Mouse (Mus musculus): Measurements from ENCODE around the gene Rcn3.

The Rcn3 gene

DNA sequence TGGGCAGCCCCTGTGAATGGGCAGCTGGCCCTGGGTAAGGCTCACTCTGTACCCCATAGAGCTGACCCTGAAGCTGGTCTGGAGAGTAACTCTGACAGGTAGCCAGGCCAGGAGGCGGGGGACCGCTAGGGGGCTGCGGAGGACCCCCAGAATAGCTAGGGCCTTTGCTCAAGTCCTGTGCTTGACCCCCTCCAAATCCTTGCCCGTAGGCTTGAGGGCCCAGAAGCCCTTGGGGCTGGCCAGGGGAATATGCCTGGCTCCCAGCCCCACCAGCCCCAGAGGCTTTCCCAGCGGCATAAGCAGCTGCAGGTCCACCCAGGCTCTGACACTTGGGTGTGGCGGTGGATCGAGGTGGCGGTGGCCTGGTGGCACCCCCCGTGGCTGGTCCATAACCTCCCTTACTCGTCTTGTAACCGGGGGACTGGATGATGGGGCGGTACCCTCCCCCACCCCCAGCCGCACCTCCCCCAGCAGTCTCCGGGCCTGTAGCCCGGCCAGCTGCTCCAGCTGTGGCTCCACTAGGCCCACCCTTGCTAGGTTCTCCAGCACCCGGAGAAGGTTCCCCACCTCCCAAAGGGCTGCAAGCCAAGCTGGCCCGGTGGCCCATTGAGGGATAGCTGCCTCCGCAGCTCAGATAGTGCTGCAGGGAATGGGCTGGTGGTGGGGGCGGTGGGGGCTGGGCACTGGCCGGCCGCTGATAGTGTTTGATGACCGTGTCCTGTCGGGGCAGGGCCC, 42.9 kb downstream of the Rcn3 start:
- DNase-seq (ENCODE audit: low spot score in 2 of 2) = no peak

DNA sequence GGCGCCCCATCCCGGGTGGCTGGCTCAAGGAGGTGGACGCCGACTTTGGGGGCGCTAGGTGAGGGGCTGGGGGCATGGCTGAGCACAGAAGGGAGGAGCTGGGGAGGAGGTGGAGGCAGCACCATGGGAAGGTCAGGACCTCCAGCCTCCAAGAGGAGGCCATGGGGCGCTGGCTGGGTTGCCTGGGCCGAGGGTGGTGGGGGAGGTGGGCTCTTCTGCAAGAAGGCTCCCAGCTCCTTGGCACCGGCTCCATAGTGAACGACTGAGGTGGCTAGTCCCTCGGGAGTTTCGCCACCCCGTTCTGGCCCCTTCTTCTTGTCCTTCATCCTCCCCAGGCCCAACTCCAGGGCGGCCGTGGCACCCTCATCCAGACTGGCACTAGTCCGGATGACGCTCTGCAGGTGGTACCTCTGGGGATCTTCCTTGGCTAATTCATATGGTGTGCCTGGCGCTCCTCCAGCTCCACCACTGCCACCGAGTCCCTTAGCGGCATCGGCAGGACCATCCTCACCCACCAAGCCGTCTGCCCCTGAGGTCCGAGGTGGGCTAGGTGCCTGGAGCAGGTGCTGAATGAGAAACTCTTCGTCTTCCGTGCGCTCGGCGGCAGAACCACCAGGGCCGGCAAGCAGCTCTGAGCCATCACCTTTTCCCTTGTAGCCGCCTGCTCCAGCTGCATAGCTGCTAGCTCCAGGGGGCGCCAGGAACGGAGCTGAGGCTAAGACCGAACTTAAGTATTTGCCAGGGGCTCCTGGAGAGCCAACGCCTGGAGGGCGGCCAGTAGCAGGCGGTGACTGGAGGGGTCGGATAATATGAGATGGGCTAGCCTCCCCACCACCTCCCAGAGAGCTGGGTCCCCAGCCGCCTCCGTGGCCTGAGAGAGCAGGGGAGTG, 43.8 kb downstream of the Rcn3 start:
- DNase-seq (ENCODE audit: low spot score in 2 of 2) = no peak

DNA sequence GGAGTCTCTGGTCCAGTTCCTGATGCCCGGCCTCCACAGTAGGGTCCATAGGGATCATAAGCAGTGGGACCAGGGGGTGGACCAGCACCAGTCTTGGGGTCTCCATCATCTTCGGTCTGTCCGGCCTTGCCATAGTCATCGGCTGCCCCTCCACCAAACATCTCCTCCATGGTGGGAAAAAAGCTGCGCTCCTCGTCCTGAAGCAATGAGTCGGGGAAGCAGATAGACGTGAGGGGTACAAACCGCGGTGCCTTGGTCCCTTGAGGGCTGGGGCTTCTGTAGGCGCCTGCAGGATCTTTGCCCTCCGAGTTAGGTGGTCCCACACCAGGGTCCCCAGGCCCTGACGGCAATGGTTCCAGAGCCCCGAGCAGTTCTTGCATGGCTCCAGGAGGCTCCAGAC, 44.5 kb downstream of the Rcn3 start:
- DNase-seq (ENCODE audit: low spot score in 2 of 2) = no peak

DNA sequence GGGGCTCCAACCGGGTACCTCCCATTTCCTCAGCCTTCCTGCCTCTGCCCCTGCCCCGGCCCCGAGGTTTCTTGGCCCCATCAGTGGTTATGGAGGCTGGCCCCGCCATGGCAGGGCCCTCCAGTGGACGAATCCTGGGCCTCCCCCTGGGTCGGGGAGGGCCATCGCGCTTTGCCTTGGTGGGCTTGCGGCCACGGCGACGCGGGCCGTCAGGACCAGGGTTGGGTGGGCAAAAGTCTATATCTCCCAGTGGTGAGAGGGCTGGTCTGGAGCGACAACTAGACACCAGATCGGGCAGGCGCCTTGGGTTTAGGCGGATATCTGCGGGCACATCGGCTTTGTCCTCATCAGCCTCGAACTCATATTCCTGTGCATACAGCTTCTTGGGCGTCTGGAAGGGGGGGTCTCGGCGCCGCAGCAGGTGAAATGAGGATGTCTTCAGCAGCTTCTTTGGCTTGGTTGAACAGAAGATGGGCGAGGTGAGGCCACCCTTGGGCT, 45.1 kb downstream of the Rcn3 start:
- no peak for DNase-seq (ENCODE audit: low spot score in 2 of 2)

DNA sequence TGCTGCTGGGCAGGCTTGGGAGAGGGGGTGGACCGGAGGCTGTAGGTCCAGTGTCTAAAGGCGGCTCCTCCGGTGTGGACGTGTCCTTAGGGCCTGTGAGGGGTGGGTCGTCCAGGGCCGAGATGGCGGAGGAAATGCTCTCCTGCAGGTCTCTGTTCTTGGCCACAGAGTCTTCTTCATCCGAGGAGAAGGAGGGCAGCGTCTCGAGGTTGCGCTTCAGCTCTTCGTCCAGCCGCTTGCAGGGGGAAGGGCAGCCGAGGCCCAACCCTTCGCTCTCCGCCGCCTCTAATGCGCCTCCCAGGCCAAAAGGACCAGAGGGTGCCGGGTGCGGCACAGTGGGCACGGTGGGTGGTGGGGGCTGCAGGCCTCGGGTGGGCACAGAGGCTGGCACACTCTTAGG, 46.3 kb downstream of the Rcn3 start:
- no peak for DNase-seq (ENCODE audit: low spot score in 2 of 2)

DNA sequence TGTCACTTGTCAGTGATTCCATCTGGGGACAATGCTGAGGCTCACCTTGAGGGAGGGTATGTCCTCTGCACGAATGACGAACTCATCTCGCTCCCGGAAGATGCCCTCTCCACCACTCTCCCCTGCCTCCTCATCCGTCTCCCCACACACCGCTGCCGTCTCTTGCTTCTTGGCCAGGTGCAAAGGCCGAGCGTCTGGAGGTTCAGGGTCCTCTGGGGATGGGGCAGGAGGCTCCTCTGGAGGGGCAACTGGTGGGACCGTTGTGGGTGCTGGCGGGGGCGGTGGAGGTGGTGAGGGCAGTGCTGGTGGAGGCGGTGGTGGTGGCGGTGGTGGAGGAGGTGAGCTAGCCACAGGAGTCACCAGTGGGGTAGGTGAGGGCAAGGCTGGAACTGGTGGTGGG, 48.7 kb downstream of the Rcn3 start:
- DNase-seq (ENCODE audit: low spot score in 2 of 2) = no peak

DNA sequence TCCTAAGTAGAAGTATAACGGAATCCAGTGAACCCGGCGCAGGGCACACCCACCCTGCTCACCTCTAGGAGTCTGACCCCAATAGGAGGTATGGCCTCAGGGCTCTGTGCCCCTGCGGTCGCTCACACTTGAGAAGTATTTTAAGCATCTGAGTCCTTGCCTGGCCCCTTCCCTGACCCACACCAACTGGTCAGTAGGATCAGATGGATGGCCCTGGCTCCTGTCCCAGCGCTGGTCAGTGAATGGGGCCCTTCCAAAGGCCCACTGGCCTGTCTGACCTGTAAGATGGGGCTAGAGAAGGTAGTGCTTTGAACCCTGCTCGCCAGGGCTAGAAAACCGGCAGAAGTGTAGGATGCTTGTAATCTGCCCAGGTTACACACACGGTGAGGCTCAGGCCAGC, 51.2 kb downstream of the Rcn3 start:
- no peak for DNase-seq (ENCODE audit: low spot score in 2 of 2)

DNA sequence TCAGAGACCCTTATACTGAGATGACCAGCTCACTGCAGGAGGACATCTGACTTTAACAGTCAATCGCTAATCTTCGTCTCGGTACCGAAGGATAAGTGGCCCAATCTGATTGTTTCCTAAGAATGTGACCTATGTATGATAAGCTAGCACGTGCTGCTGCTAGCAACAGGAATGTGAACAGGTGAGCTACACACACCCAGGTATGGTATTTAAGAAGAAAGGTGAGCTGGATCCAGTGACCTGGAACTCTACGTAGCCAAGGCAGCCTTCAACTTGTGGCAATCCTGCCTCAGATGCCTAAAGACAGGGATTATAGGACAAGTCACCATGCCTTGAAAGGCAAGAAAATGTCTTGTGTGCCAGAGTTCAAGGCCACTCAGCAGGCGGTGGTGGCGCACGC, 53.6 kb downstream of the Rcn3 start:
- no peak for DNase-seq (ENCODE audit: low spot score in 2 of 2)

DNA sequence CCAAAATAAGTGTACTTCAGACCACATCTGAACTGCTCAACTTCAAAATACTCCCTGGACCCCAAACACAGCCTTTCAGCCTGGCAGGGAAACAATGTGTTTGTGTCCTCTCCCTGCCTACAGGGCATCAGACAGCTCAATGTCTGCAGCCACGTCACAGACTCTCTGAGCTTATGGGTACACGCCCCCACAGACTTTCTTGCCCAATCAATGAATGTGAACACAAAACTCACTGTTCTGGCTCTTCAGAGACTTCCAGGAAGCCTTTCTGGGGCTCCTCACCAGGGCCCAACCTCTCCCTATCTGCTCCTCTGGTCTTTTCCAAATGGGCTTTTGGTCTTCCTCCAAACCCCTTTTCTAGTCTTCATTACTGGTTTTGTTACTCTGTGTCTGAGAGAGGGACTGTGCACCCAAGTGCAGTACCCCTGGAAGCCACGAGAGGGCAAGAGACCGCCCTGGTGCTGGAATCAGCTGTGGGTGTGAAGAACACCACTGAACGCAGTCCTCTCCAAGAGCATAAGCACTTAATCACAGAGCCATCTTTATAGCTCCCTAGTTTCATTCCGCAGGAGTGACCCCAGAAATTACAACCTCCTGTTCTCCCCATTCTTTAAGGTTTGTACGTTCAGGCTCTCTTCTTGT, 54.2 kb downstream of the Rcn3 start:
- DNase-seq (ENCODE audit: low spot score in 2 of 2) = peak; percentile 63 to 82

DNA sequence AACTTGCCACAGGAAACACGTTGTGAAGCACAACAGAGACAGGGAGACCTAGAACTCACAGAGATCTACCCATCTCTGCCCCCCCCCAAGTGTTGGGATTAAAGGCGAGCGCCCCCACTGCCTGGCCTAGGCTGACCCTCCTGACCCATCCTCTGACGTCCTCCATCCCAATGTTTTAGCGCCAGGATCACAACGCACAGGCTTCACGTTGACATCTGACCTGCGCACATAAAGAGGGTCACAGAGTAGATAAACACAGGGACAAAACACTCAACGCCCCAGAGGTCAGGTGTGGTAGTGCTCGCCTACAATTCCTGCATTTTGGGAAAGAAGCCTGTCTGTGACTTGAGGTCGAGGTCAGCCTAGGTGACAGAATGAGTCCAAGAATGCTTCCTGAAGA, 55.3 kb downstream of the Rcn3 start:
- no peak for DNase-seq (ENCODE audit: low spot score in 2 of 2)

DNA sequence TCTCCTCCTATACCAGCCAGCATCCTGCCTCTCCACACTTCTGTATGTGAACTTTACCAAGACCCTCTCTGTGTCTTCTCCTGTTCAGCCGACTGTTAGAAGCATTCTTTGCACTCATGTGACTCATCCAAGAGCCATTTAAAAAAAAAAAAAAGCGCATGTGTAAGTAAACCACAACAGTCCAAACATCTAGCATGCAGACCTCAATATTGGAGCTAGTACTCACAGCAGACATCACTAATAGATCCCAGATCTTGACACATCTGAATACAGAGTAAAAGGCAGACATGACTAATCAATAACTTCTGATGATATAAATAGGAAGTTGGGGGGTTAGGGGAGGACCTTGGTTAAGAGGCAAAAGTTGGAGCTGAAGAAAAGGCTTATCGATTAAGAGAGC, 56.4 kb downstream of the Rcn3 start:
- DNase-seq (ENCODE audit: low spot score in 2 of 2) = no peak

DNA sequence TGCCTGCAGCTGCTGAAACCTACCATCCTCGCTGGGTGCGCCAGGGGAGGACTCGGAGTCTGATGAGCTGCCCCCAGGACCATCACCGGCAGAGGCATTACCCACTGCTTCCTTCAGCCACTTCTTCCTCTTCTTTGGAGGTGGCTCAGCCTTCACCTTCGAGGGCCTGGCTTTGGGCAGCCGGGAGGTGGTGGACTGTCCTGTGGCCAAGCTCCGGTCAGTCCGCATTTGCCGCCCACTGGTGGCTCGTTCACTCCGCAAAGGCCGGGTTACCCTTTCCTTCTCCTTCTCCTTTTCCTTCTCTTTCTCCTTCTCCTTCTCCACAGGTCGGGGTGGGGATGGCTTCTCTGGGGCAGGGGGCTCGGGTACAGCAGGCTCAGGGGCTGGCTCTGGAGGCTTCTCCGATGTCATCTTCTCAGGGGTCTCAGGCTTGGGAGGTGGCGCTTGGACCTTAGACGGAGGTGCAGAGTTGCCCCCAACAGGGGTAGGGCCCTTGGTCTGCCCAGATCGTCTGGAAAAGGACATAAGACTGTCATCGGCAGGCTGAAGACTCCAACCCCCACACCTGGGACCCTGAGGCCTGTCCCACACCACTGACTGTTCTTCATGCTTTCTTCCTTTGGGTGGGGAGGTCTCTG, 58.2 kb downstream of the Rcn3 start:
- DNase-seq (ENCODE audit: low spot score in 2 of 2) = no peak
